Mouse (Mus musculus) frontal cortex, adult (tissue): ENCODE measurements at regions not wholly inside any gene's neighbourhood (a gene's known extent, or its start where the extent isn't known, plus 50 kb on each side); places are given as distances from the start of the nearest gene placed in this dataset.
A peak's percentile ranks its signal among the peaks of the same experiment; 100 is the strongest.

Experiments used
- ATAC-seq: cut with Nextera tagmentation; 2 replicates; pipeline ENCODE4 v1.9.2; 2017; ENCODE audit warnings: mild to moderate bottlenecking, moderate library complexity, mixed read lengths; ENCODE audit not compliant: low TSS enrichment

- ATAC-seq, result no peak
These were observed 221.5 kb downstream of the 4933412E24Rik start for GRCm38 (mm10) chr15:59794871-59795270.

GRCm38 (mm10) chr15:59786706-59787425 lies 229.5 kb downstream of the 4933412E24Rik start:
- ATAC-seq, result no peak

- ATAC-seq, result no peak
These were observed 230.4 kb downstream of the 4933412E24Rik start for GRCm38 (mm10) chr15:59785981-59786380.

- ATAC-seq, result no peak
These were observed 231.9 kb downstream of the 4933412E24Rik start for GRCm38 (mm10) chr15:59784556-59784929.

GRCm38 (mm10) chr15:59783782-59784555 lies 232.4 kb downstream of the 4933412E24Rik start:
- ATAC-seq, result no peak

GRCm38 (mm10) chr15:59783393-59783781 lies 233.0 kb downstream of the 4933412E24Rik start:
- no peak for ATAC-seq

- no peak for ATAC-seq
These were observed 235.9 kb downstream of the 4933412E24Rik start for GRCm38 (mm10) chr15:59780506-59780905.

GRCm38 (mm10) chr15:59777307-59777871 lies 239.0 kb downstream of the 4933412E24Rik start:
- ATAC-seq, result peak; percentile 84

GRCm38 (mm10) chr15:59775781-59776180 lies 240.6 kb downstream of the 4933412E24Rik start:
- ATAC-seq, result peak; percentile 82

- no peak for ATAC-seq
These were observed 242.4 kb downstream of the 4933412E24Rik start for GRCm38 (mm10) chr15:59773983-59774382.

- no peak for ATAC-seq
These were observed 243.8 kb downstream of the 4933412E24Rik start for GRCm38 (mm10) chr15:59772595-59772994.

GRCm38 (mm10) chr15:59762061-59762460 lies 254.4 kb downstream of the 4933412E24Rik start:
- no peak for ATAC-seq

- ATAC-seq, result no peak
These were observed 255.9 kb downstream of the 4933412E24Rik start for GRCm38 (mm10) chr15:59760490-59760889.

- peak; percentile 64 for ATAC-seq
These were observed 256.8 kb downstream of the 4933412E24Rik start for GRCm38 (mm10) chr15:59759566-59759965.

GRCm38 (mm10) chr15:59758971-59759370 lies 257.4 kb downstream of the 4933412E24Rik start:
- no peak for ATAC-seq

GRCm38 (mm10) chr15:59756141-59756540 lies 260.3 kb downstream of the 4933412E24Rik start:
- ATAC-seq, result no peak

GRCm38 (mm10) chr15:59754906-59755305 lies 261.5 kb downstream of the 4933412E24Rik start:
- peak; percentile 53 for ATAC-seq

- no peak for ATAC-seq
These were observed 264.1 kb downstream of the 4933412E24Rik start for GRCm38 (mm10) chr15:59752277-59752676.

GRCm38 (mm10) chr15:59746290-59746689 lies 270.1 kb downstream of the 4933412E24Rik start:
- ATAC-seq, result no peak

GRCm38 (mm10) chr15:59744411-59744931 lies 271.9 kb downstream of the 4933412E24Rik start:
- ATAC-seq, result no peak

- no peak for ATAC-seq
These were observed 277.2 kb downstream of the 4933412E24Rik start for GRCm38 (mm10) chr15:59739197-59739596.

GRCm38 (mm10) chr15:59737247-59737646 lies 279.2 kb downstream of the 4933412E24Rik start:
- ATAC-seq, result no peak
